Mouse (Mus musculus) testis, adult 2 months (tissue): ENCODE measurements around the gene C77080.

Experiments
- CTCF ChIP-seq: fragments of 200-500 bp; IDR thresholded peaks from 2 replicates; pipeline ENCODE4 v1.5.1; 2012; ENCODE audit warnings: low read depth, mild to moderate bottlenecking, inconsistent platforms, low read length, moderate library complexity; ENCODE audit not compliant: control insufficient read depth, insufficient read depth, insufficient replicate concordance
- POLR2A ChIP-seq: fragments of 200-500 bp; IDR thresholded peaks from 2 replicates; pipeline ENCODE4 v1.6.1; 2012; ENCODE audit warnings: low read depth, mild to moderate bottlenecking, inconsistent platforms, low read length, moderate library complexity; ENCODE audit not compliant: control insufficient read depth

GRCm38 (mm10) chr4:129252492-129252891, 8.7 kb downstream of the C77080 start:
- TF ChIP-seq CTCF (no peak), POLR2A (no peak)
